8 mouse cellular contexts compared by ENCODE assay signal in the genomic region with DNA sequence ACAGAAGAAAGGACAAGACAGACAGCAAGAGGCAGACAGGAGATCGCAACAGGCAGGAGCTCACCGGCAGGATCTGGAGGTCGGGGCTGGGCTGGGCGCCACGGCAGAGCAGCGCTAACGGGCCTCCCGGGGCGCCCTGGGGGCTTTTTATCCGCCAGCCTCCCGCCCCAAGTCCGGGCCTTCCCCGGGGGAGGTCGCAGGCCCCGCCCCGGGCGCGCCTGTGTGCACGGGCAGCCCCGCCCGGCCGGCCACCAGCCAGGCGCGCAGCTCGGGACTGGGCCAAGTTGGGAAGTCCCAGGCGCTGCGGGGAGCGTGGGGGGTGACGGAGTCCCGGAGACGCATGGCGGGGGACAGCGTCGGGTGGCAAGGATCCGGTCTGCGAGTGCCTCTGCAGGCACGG. TPM values are rescaled to one million over a fixed set of nuclear protein-coding genes. Genes with fewer than 3 reads are reported as not detected.
A peak's percentile ranks its signal among the peaks of the same experiment; 100 is the strongest.
DNase-seq lines count a peak whose midpoint lies in the region; ATAC-seq and TF ChIP-seq lines count a peak whose summit lies in the region.

A gene (minus strand): TSS at position 160 of the 400 bp plus-strand sequence.

- DNase-seq in embryo, embryonic 10 days (ENCODE audit: low spot score) = peak; percentile 16
- no peak for DNase-seq in embryo, embryonic 9.5 days (ENCODE audit: extremely low spot score)
- peak; percentile 35 for DNase-seq in brain, embryonic 14.5 days (ENCODE audit: low read depth)
- DNase-seq in gastrocnemius, postnatal 4 days (ENCODE audit: low spot score in 2 of 2) = peak; percentile 53 to 71
- peak; percentile 62 for DNase-seq in intestine, embryonic 14.5 days (ENCODE audit: low spot score)
- no peak for DNase-seq in liver, embryonic 14.5 days (ENCODE audit: low read depth in 3 of 3, low spot score in 3 of 3)
- DNase-seq in MN1 (ENCODE audit: low spot score) = no peak

- no peak for ATAC-seq in intestine, embryonic 14.5 days (replicated peaks; ENCODE audit: low FRiP score, low TSS enrichment, low read depth)
- no peak for ATAC-seq in liver, embryonic 14.5 days (ENCODE audit: insufficient read depth)
- ATAC-seq in neural tube, embryonic 13.5 days (ENCODE audit: low read depth) = no peak

- no peak for TF ChIP-seq POLR2A in brain, embryonic 14.5 days (IDR thresholded peaks at IDR 0.05; ENCODE audit: borderline replicate concordance, extremely low read depth, insufficient read depth, insufficient read length, poor library complexity, severe bottlenecking)

- no peaks in the 10 kb centered on the region for H3K9me3 ChIP-seq in intestine, embryonic 14.5 days (ENCODE audit: control insufficient read depth, low read length)
- H3K9me3 ChIP-seq in liver, embryonic 14.5 days (ENCODE audit: control insufficient read depth, low read length) = no peaks in the 10 kb centered on the region
- no peaks in the 10 kb centered on the region for H3K9me3 ChIP-seq in neural tube, embryonic 13.5 days

- 0 out of 2 replicates have a peak, but pooled peaks cover 5% of the 10 kb centered on the region for H3K27me3 ChIP-seq in intestine, embryonic 14.5 days (replicated peaks; ENCODE audit: control insufficient read depth, insufficient read depth, low read length)
- H3K27me3 ChIP-seq in liver, embryonic 14.5 days (ENCODE audit: control insufficient read depth, insufficient read depth, low read length) = peaks cover 22% of the 10 kb centered on the region
- H3K27me3 ChIP-seq in neural tube, embryonic 13.5 days = peaks cover 38% of the 10 kb centered on the region

- peak within 1 kb of the TSS; percentile 64 for H3K4me2 ChIP-seq in intestine, embryonic 14.5 days (ENCODE audit: low read length)
- H3K4me2 ChIP-seq in liver, embryonic 14.5 days (ENCODE audit: low read depth) = peak within 1 kb of the TSS; percentile 44
- peak within 1 kb of the TSS; percentile 57 for H3K4me2 ChIP-seq in neural tube, embryonic 13.5 days

- WGBS in intestine, embryonic 14.5 days = 1% methylated on average over 35 of the region's 37 CpGs
- under 1% methylated on average over 34 of the region's 37 CpGs for WGBS in liver, embryonic 14.5 days (ENCODE audit: insufficient replicate concordance)
- under 1% methylated on average over 37 of the region's 37 CpGs for WGBS in neural tube, embryonic 13.5 days

- H3K27ac ChIP-seq in intestine, embryonic 14.5 days (ENCODE audit: low read depth) = no peak within 1 kb of the TSS
- H3K27ac ChIP-seq in liver, embryonic 14.5 days = no peak within 1 kb of the TSS
- H3K27ac ChIP-seq in neural tube, embryonic 13.5 days (replicated peaks) = no peak within 1 kb of the TSS

- H3K9ac ChIP-seq in intestine, embryonic 14.5 days (ENCODE audit: low read length) = peak within 1 kb of the TSS; percentile 39
- H3K9ac ChIP-seq in liver, embryonic 14.5 days (replicated peaks) = no peak within 1 kb of the TSS
- peak within 1 kb of the TSS; percentile 43; the same call in 1 of the 2 replicates for H3K9ac ChIP-seq in neural tube, embryonic 13.5 days

- TF ChIP-seq EP300 in liver, embryonic 14.5 days (IDR thresholded peaks at IDR 0.05; ENCODE audit: low read depth) = no peak

- H3K4me3 ChIP-seq in intestine, embryonic 14.5 days (ENCODE audit: low read depth, low read length) = peak within 1 kb of the TSS; percentile 34
- H3K4me3 ChIP-seq in liver, embryonic 14.5 days (ENCODE audit: insufficient read depth in 1 of 2, low read depth in 2 of 2, low read length in 2 of 2) = peak within 1 kb of the TSS; percentile 29 to 31; a peak in 2 of 4 replicates
- peak within 1 kb of the TSS; percentile 30 for H3K4me3 ChIP-seq in neural tube, embryonic 13.5 days

- no peak for TF ChIP-seq CTCF in brain, embryonic 14.5 days (IDR thresholded peaks at IDR 0.05; ENCODE audit: borderline replicate concordance, extremely low read depth, insufficient read depth, insufficient read length)
- TF ChIP-seq CTCF in liver, embryonic 14.5 days (IDR thresholded peaks at IDR 0.05; ENCODE audit: low read depth) = no peak

- H3K4me1 ChIP-seq in intestine, embryonic 14.5 days (replicated peaks; ENCODE audit: control insufficient read depth, insufficient read depth, low read length) = peaks cover 6% of the 10 kb centered on the region
- H3K4me1 ChIP-seq in liver, embryonic 14.5 days (replicated peaks; ENCODE audit: control insufficient read depth in 2 of 2, insufficient read depth in 2 of 2, low read length in 1 of 2) = no peaks in the 10 kb centered on the region; a peak in 1 of 4 replicates
- peaks cover 9% of the 10 kb centered on the region for H3K4me1 ChIP-seq in neural tube, embryonic 13.5 days (replicated peaks)

- no peaks in the 10 kb centered on the region for H3K36me3 ChIP-seq in intestine, embryonic 14.5 days (ENCODE audit: control insufficient read depth, insufficient read depth, low read length)
- H3K36me3 ChIP-seq in liver, embryonic 14.5 days (replicated peaks; ENCODE audit: control insufficient read depth, insufficient read depth, low read depth) = no peaks in the 10 kb centered on the region
- no peaks in the 10 kb centered on the region for H3K36me3 ChIP-seq in neural tube, embryonic 13.5 days

RNA-seq across cellular contexts. Expression of the gene that starts here (rescaled TPM):
- polyA plus RNA-seq in brain, embryonic 14.5 days (2012; rRNA removed) = 0.20 and 0.63 TPM in 2 replicates
- total RNA-seq in gastrocnemius, postnatal 4 days (2021) = 1 to 10 TPM; 1.5 to 2.4 TPM
- polyA plus RNA-seq in intestine, embryonic 14.5 days (2014; fragmentation: Nextera tagmentation; extraction: Ambion mirVana) = 1.4 and 1.8 TPM in 2 replicates
- 0.03 and 0.06 TPM in 2 replicates for polyA plus RNA-seq in liver, embryonic 14.5 days (2012; rRNA removed)
- polyA plus RNA-seq in liver, embryonic 14.5 days (2014; fragmentation: Nextera tagmentation; extraction: Ambion mirVana) = 0.05 and 0.06 TPM in 2 replicates
- 0.21 and 0.44 TPM in 2 replicates for polyA plus RNA-seq in neural tube, embryonic 13.5 days (2015; fragmentation: Nextera tagmentation; extraction: Ambion mirVana)

Comparison
In these comparisons a context has a peak if more than half of its experiments do, and no peak if none do; other contexts are left out.
1. DNase-seq: peak in embryo, embryonic 10 days (single experiment), gastrocnemius, postnatal 4 days (2 of 2) and intestine, embryonic 14.5 days (single experiment); none in embryo, embryonic 9.5 days (single experiment), liver, embryonic 14.5 days (0 of 3) and MN1 (single experiment).
2. Peak in DNase-seq in brain, embryonic 14.5 days; RNA of the gene not detected or under 1 TPM.
3. Peak in every context shown above with its lines, with median percentiles within 50 percentile points of each other: H3K4me2 ChIP-seq and H3K4me3 ChIP-seq.